Mouse (Mus musculus): ENCODE results near the gene Zfp574. TPM values are rescaled to one million over a fixed set of nuclear protein-coding genes. Genes with fewer than 3 reads are reported as not detected.

Zfp574 gene
- polyA plus RNA-seq, 1 experiment, result 20.6 TPM

DNA sequence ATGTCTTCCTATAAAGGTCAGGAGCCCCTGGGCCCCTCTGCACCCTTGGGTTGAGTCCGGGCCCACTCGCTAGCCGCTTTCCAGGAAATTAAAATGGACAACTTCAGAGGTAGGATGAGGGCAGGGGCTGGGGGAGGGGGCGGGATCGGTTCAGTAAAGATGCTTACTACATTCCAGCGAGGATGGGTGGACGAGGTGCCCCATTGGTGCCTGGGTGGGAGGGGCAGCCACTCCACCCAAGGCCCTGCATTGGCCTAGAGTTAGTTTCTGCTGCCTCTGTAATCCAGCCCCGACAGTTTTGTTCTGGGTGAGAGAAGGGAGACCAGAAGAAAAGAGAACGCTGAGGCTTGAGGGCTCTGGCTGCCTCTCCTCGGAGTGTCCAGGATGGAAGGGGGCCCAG is 17.5 kb downstream of the Zfp574 start:
- no peak overlapping the region for H3K27ac ChIP-seq (ENCODE audit: insufficient read depth, low read depth, low read length)
- no peaks in the 10 kb centered on the region for H3K4me1 ChIP-seq (ENCODE audit: control insufficient read depth, insufficient read depth, low read length)
- TF ChIP-seq CTCF (conservative IDR thresholded peaks at IDR 0.05; ENCODE audit: insufficient read depth, insufficient read length, low read depth, low read length), result no peak
- DNase-seq, result no peak
- no peaks in the 10 kb centered on the region for H3K36me3 ChIP-seq (ENCODE audit: control insufficient read depth, insufficient read depth, low read length)
- 50% methylated on average over 10 of the region's 10 CpGs for WGBS
- no peak overlapping the region for H3K4me3 ChIP-seq (ENCODE audit: insufficient read depth, low read depth, low read length)
- no peaks in the 10 kb centered on the region for H3K27me3 ChIP-seq (replicated peaks; ENCODE audit: control insufficient read depth, insufficient read depth, low read length)

DNA sequence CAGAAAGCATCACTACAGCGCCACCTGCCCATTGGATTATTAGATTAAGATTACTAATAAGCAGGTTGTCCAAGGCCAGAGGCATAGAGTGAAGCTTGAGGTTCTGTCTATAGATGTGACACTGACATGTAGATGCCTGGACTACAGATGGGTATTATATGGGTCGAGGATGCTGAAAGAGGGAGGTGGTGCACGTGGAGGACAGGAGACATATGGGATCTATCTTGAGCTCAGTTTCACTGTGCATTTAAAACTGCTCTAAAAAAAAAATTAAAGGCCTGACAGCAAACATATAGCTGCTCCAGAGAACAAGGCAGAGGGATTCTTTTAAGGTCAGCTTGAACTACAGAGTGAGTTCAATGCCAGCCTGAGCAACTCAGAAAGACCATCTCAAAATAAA is 25.8 kb downstream of the Zfp574 start:
- no peaks in the 10 kb centered on the region for H3K4me1 ChIP-seq (ENCODE audit: control insufficient read depth, insufficient read depth, low read length)
- H3K36me3 ChIP-seq (ENCODE audit: control insufficient read depth, insufficient read depth, low read length), result no peaks in the 10 kb centered on the region
- no peak for DNase-seq
- TF ChIP-seq POLR2A (IDR thresholded peaks at IDR 0.05; ENCODE audit: low read depth, low read length) (no peak), CTCF (conservative IDR thresholded peaks at IDR 0.05; ENCODE audit: insufficient read depth, insufficient read length, low read depth, low read length) (no peak)
- H3K27me3 ChIP-seq (replicated peaks; ENCODE audit: control insufficient read depth, insufficient read depth, low read length), result no peaks in the 10 kb centered on the region
- H3K27ac ChIP-seq (ENCODE audit: insufficient read depth, low read depth, low read length), result no peak overlapping the region
- H3K4me3 ChIP-seq (ENCODE audit: insufficient read depth, low read depth, low read length), result no peak overlapping the region
- 68% methylated on average over 3 of the region's 3 CpGs for WGBS

DNA sequence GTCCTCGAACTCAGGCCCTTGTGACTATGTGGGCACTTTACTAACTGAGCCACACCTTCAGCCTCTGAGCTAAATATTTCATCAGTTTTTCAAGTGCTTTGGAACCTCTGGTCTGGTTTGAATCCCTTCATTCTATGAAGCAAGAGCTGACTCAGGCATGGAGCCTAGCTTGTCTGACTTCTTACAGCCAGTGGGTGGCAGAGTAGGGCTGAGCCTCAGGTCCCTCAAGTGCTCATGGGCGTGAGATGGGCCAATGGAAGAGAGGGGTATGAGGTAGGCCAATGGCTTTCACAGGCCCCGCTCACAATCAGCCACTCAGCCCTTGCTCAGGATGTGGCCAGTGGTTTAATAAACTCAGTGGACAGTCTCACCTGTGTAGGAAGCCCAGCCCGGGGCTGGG is 27.2 kb downstream of the Zfp574 start:
- Histone ChIP-seq H3K4me1 (ENCODE audit: control insufficient read depth, insufficient read depth, low read length) (no peaks in the 10 kb centered on the region), H3K4me3 (ENCODE audit: insufficient read depth, low read depth, low read length) (no peak overlapping the region), H3K27ac (ENCODE audit: insufficient read depth, low read depth, low read length) (no peak overlapping the region), H3K36me3 (ENCODE audit: control insufficient read depth, insufficient read depth, low read length) (no peaks in the 10 kb centered on the region), H3K27me3 (replicated peaks; ENCODE audit: control insufficient read depth, insufficient read depth, low read length) (no peaks in the 10 kb centered on the region)
- TF ChIP-seq CTCF (conservative IDR thresholded peaks at IDR 0.05; ENCODE audit: insufficient read depth, insufficient read length, low read depth, low read length) (no peak; the same call in 1 of the 2 replicates), POLR2A (IDR thresholded peaks at IDR 0.05; ENCODE audit: low read depth, low read length) (no peak)
- 60% methylated on average over 4 of the region's 4 CpGs for WGBS
- DNase-seq, result no peak

DNA sequence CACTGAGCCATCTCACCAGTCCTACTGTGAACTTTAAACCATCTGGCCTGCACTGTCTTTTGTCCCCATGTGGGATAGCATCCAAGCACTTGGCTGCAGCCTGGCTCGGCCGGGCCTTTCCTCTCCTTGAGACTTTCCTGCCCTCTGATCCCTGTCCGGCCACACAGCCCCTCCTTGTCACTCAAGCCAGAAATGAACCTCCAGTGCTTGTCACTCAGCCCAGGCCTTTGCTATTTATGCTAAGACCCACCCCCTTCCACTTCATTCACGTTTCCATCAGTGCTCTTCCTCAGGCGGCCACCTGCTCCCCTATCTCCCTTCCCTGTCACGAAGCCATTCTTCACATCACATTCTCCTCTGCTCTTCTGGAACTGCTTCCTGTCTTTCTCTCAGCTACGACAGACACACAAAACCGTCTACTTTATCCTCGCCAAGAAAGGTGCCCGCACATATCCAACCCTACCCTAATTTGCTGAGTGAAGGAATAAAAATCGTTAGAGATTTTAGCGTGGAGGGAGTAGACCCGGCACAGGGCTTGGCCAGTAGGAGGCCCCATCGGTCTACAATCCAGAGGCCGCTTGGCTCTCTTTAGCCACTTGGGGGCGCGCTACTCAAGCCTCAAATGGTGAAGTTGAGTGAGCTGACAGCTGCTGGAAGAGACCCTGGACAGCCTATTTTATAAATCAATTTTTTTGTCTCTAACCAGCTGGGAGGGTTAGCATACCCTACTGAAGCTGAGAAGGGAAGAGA is 33.2 kb downstream of the Zfp574 start:
- Histone ChIP-seq H3K27me3 (replicated peaks; ENCODE audit: control insufficient read depth, insufficient read depth, low read length) (no peaks in the 10 kb centered on the region), H3K4me3 (ENCODE audit: insufficient read depth, low read depth, low read length) (no peak overlapping the region), H3K4me1 (ENCODE audit: control insufficient read depth, insufficient read depth, low read length) (no peaks in the 10 kb centered on the region), H3K27ac (ENCODE audit: insufficient read depth, low read depth, low read length) (no peak overlapping the region), H3K36me3 (ENCODE audit: control insufficient read depth, insufficient read depth, low read length) (no peaks in the 10 kb centered on the region)
- WGBS, result 14% methylated on average over 17 of the region's 17 CpGs
- DNase-seq, result peak; percentile 73
- TF ChIP-seq POLR2A (IDR thresholded peaks at IDR 0.05; ENCODE audit: low read depth, low read length) (no peak), CTCF (conservative IDR thresholded peaks at IDR 0.05; ENCODE audit: insufficient read depth, insufficient read length, low read depth, low read length) (peak; percentile 77)

DNA sequence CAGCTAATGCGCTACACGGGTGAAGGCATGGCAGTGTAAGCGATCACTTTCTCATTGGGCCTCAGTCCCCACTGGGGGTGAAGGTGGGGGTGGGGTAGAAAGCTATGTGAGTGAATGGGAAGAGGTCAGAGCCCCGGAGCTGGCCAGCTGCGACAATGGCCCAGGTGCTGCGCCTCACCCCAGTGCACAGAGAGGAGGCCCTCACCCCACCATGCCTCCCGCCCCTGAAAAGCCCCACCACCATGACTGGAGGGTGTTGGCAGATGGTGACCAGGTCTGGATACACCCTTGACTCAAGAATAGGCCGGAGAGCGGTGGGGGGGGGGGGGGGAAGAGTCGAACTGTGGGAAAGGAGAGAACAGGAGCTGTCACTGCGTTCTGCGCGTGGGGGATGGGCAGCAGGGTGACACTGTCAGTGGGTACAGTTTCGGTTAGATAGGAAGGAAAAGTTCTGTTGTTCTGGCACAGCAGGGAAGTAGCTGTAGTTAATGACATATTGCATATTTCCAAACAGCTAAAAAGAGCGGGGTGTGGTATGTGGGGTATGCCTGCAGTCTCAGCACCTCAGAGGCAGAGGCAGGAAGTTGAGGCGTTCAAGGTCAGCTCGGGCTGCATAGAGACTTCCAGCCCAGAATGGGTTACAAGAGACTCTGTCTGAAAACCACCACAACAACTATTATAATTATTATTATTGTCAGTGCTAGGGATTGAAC is 34.6 kb downstream of the Zfp574 start:
- TF ChIP-seq CTCF (conservative IDR thresholded peaks at IDR 0.05; ENCODE audit: insufficient read depth, insufficient read length, low read depth, low read length) (no peak), POLR2A (IDR thresholded peaks at IDR 0.05; ENCODE audit: low read depth, low read length) (no peak)
- no peaks in the 10 kb centered on the region for H3K4me1 ChIP-seq (ENCODE audit: control insufficient read depth, insufficient read depth, low read length)
- WGBS, result 32% methylated on average over 17 of the region's 17 CpGs
- H3K27me3 ChIP-seq (replicated peaks; ENCODE audit: control insufficient read depth, insufficient read depth, low read length), result no peaks in the 10 kb centered on the region
- no peaks in the 10 kb centered on the region for H3K36me3 ChIP-seq (ENCODE audit: control insufficient read depth, insufficient read depth, low read length)
- peak; percentile 11 for DNase-seq
- H3K27ac ChIP-seq (ENCODE audit: insufficient read depth, low read depth, low read length), result no peak overlapping the region
- no peak overlapping the region for H3K4me3 ChIP-seq (ENCODE audit: insufficient read depth, low read depth, low read length)

DNA sequence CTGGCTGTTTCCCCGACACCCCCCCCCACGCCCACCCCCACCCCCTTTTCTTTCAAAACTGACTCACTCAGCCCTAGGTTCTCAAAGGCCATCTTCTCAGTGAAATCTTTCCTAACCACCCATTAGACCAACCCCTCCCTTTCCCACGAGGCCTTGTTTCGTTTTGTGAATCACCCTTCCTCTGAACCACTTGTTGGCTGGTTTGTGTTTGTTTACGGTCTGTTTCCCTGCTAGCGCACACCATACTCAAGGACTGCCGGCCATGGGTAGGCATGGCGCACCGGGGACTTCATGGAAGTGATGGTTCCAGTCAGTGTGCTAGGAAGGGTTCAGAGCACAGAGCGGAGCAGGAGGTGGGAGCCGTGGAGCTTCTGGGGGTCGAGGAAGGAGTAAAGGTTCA is 37.0 kb downstream of the Zfp574 start:
- Histone ChIP-seq H3K36me3 (ENCODE audit: control insufficient read depth, insufficient read depth, low read length) (no peaks in the 10 kb centered on the region), H3K27me3 (replicated peaks; ENCODE audit: control insufficient read depth, insufficient read depth, low read length) (no peaks in the 10 kb centered on the region), H3K27ac (ENCODE audit: insufficient read depth, low read depth, low read length) (no peak overlapping the region), H3K4me1 (ENCODE audit: control insufficient read depth, insufficient read depth, low read length) (no peaks in the 10 kb centered on the region), H3K4me3 (ENCODE audit: insufficient read depth, low read depth, low read length) (no peak overlapping the region)
- no peak for DNase-seq
- WGBS, result 74% methylated on average over 12 of the region's 12 CpGs
- no peak for TF ChIP-seq POLR2A (IDR thresholded peaks at IDR 0.05; ENCODE audit: low read depth, low read length)
- no peak for TF ChIP-seq CTCF (conservative IDR thresholded peaks at IDR 0.05; ENCODE audit: insufficient read depth, insufficient read length, low read depth, low read length)

DNA sequence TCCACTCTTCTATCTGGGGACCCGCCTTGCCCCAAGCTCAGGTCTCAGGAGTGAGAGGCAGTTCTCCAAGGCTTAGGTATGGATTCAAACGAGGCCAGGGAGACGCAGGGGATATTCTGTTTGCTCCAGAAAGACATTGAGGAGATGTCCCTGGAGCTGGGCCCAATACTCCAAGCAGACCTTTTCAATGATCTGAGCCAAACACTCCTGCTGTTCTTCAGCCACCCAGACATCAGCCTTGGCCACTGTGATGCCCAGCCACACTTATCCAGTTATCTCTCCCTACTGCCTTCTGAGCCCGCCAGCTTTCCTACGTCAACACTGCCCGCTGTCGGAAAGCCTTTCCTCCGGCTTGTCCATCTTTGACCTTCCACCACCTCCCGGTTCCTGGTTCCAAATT is 38.0 kb downstream of the Zfp574 start:
- Histone ChIP-seq H3K36me3 (ENCODE audit: control insufficient read depth, insufficient read depth, low read length) (no peaks in the 10 kb centered on the region), H3K4me3 (ENCODE audit: insufficient read depth, low read depth, low read length) (no peak overlapping the region), H3K27me3 (replicated peaks; ENCODE audit: control insufficient read depth, insufficient read depth, low read length) (no peaks in the 10 kb centered on the region), H3K4me1 (ENCODE audit: control insufficient read depth, insufficient read depth, low read length) (no peaks in the 10 kb centered on the region), H3K27ac (ENCODE audit: insufficient read depth, low read depth, low read length) (no peak overlapping the region)
- TF ChIP-seq POLR2A (IDR thresholded peaks at IDR 0.05; ENCODE audit: low read depth, low read length) (no peak), CTCF (conservative IDR thresholded peaks at IDR 0.05; ENCODE audit: insufficient read depth, insufficient read length, low read depth, low read length) (no peak)
- 82% methylated on average over 9 of the region's 9 CpGs for WGBS
- DNase-seq, result no peak
